Mouse (Mus musculus) hindbrain, embryonic 11.5 days (tissue): ENCODE results near the gene Abca7. TPM values are rescaled to one million over a fixed set of nuclear protein-coding genes. Genes with fewer than 3 reads are reported as not detected.
A peak's percentile ranks its signal among the peaks of the same experiment; 100 is the strongest.
"Not testable (repeated sequence)": the region's sequence is repeated elsewhere in the genome, so short reads cannot be mapped to it uniquely, and the experiment has no call there.

Experiments used
- ATAC-seq: fragments of 200-750 bp; cut with Nextera tagmentation; 2 replicates; pipeline ENCODE4 v1.8.0; 2017; ENCODE audit warnings: mild to moderate bottlenecking, moderate TSS enrichment, moderate library complexity; ENCODE audit not compliant: low FRiP score
- DNase-seq: peaks from one replicate; pipeline ENCODE4 v3.0.0-alpha.2; 2015; ENCODE audit warnings: low spot score
- H3K27ac ChIP-seq: fragments of 300-500 bp; sonication (generic); 2 replicates; pipeline ENCODE4 v1.5.1; 2014; ENCODE audit warnings: mild to moderate bottlenecking, low read depth, low read length
- H3K27me3 ChIP-seq: fragments of 300-500 bp; sonication (generic); 2 replicates; pipeline ENCODE4 v1.6.1; 2014; ENCODE audit warnings: mild to moderate bottlenecking, low read length, moderate library complexity, mixed read lengths; ENCODE audit not compliant: control insufficient read depth, insufficient read depth
- H3K36me3 ChIP-seq: fragments of 300-500 bp; sonication (generic); 2 replicates; pipeline ENCODE4 v1.6.1; 2014; ENCODE audit warnings: mild to moderate bottlenecking, low read length, moderate library complexity, mixed read lengths; ENCODE audit not compliant: control insufficient read depth, insufficient read depth
- H3K4me1 ChIP-seq: fragments of 300-500 bp; sonication (generic); replicated peaks from 2 replicates; pipeline ENCODE4 v1.6.1; 2014; ENCODE audit warnings: low read length, mixed read lengths; ENCODE audit not compliant: control insufficient read depth, insufficient read depth
- H3K4me2 ChIP-seq: fragments of 300-500 bp; sonication (generic); replicated peaks from 2 replicates; pipeline ENCODE4 v1.6.1; 2014; ENCODE audit warnings: mild to moderate bottlenecking, low read depth, low read length
- H3K4me3 ChIP-seq: fragments of 300-500 bp; sonication (generic); 2 replicates; pipeline ENCODE4 v1.5.1; 2014; ENCODE audit warnings: low read depth, low read length
- H3K9ac ChIP-seq: fragments of 300-500 bp; sonication (generic); 2 replicates; pipeline ENCODE4 v1.6.1; 2014; ENCODE audit warnings: low read depth, low read length
- H3K9me3 ChIP-seq: fragments of 300-500 bp; sonication (generic); 2 replicates; pipeline ENCODE4 v1.6.1; 2016; ENCODE audit warnings: low read length; ENCODE audit not compliant: control insufficient read depth
- WGBS: fragments of 180-500 bp; shearing (Covaris S2); extraction: QIAGEN DNeasy Blood & Tissue Kit; methylation state at CpG from one replicate; pipeline ENCODE4 v1.1.7; 2014; 5-methylcytosine and 5-hydroxymethylcytosine counted together
- polyA plus RNA-seq: library from polyadenylated mRNA; unstranded; fragments of >200 nt; fragmentation: Nextera tagmentation; extraction: Ambion mirVana; gene quantifications from 2 replicates; pipeline ENCODE4 v1.2.1, GENCODE M21; 2014

Gene Abca7
- polyA plus RNA-seq, 1 experiment from 2014 or later = 2.6 TPM

DNA sequence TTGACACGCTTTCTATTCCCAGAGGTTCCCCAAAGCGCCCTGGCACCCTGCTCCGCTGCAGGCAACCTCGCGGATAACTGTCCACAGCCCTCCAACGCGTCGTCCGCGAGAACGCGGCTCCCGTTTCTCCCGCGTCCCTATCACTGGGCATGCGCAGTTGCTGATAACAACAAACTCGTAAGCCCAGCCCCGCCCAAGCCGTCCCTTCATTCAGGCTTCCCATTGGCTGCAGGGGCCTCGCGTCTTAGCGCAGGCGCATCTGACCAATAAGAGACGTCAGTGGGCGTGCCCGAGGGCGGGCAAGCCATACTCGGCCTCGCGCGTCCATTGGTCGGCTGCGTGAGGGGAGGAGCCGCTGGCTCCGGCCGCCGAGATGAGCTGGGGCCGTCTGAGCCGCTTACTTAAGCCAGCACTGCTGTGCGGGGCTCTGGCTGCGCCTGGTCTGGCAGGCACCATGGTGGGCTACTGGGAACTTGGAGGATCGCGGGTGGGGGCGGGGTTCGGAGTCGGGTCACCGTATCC is 57.0 kb downstream of the Abca7 start:
- H3K36me3 ChIP-seq = peaks cover 3% of the 10 kb centered on the region; the same call in 1 of the 2 replicates
- 0% methylated on average over 47 of the region's 47 CpGs for whole genome bisulfite sequencing
- ATAC-seq (peak; percentile 96), DNase-seq (peak; percentile 100)
- peaks cover 5% of the 10 kb centered on the region for H3K4me1 ChIP-seq
- peak overlapping the region; percentile 93 for H3K9ac ChIP-seq
- no peaks in the 10 kb centered on the region for H3K27me3 ChIP-seq
- peak overlapping the region; percentile 89 for H3K4me3 ChIP-seq
- peak overlapping the region; percentile 98 for H3K27ac ChIP-seq
- no peaks in the 10 kb centered on the region for H3K9me3 ChIP-seq
- H3K4me2 ChIP-seq = peak overlapping the region; percentile 85

- WGBS = 3% methylated on average over 77 of the region's 77 CpGs
- H3K4me2 ChIP-seq = peak overlapping the region; percentile 85
- peaks cover 3% of the 10 kb centered on the region; the same call in 1 of the 2 replicates for H3K36me3 ChIP-seq
- H3K9ac ChIP-seq = peak overlapping the region; percentile 93
- no peaks in the 10 kb centered on the region for H3K9me3 ChIP-seq
- H3K27ac ChIP-seq = peak overlapping the region; percentile 98
- DNase-seq (peak; percentile 79), ATAC-seq (peak; percentile 69)
- H3K4me1 ChIP-seq = peaks cover 3% of the 10 kb centered on the region
- no peaks in the 10 kb centered on the region for H3K27me3 ChIP-seq
- H3K4me3 ChIP-seq = peak overlapping the region; percentile 89
These were observed 57.8 kb downstream of the Abca7 start for GRCm38 (mm10) chr10:80053831-80054815.

DNA sequence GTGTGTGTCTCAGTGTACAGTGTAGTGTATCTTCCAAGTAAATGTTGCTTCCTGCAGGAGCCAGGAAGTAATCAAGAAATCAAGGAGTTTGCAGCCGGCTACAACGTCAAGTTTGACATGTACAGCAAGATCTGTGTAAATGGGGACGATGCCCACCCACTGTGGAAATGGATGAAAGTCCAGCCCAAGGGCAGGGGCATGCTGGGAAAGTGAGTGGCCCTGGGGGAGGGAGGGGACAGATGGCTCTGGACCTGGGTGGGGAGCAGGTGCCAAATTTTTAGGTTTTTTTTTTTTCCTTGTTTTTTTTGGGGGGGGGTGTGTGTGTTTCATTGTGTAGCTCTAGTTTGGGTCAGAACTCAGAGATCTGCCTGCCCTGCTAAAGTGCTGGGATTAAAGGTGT is 58.6 kb downstream of the Abca7 start:
- H3K4me1 ChIP-seq = not testable (repeated sequence)

GRCm38 (mm10) chr10:80055364-80055763 is 59.1 kb downstream of the Abca7 start:
- H3K36me3 ChIP-seq = peaks cover 3% of the 10 kb centered on the region; the same call in 1 of the 2 replicates

More for the DNA sequence above, 58.6 kb downstream of the Abca7 start:
- H3K4me2 ChIP-seq = peak overlapping the region; percentile 85
- WGBS = 34% methylated on average over 3 of the region's 3 CpGs
- not testable (repeated sequence) for H3K9ac ChIP-seq, H3K27ac ChIP-seq, ATAC-seq, H3K9me3 ChIP-seq, DNase-seq, H3K27me3 ChIP-seq, H3K36me3 ChIP-seq
- peak overlapping the region; percentile 89 for H3K4me3 ChIP-seq

GRCm38 (mm10) chr10:80055891-80056290 is 59.6 kb downstream of the Abca7 start:
- H3K4me2 ChIP-seq = no peak overlapping the region
- H3K4me1 ChIP-seq = peaks cover 3% of the 10 kb centered on the region
- H3K4me3 ChIP-seq = no peak overlapping the region
- WGBS = 90% methylated on average over 9 of the region's 10 CpGs
- H3K27me3 ChIP-seq = no peaks in the 10 kb centered on the region
- no peak overlapping the region for H3K27ac ChIP-seq
- peaks cover 3% of the 10 kb centered on the region; the same call in 1 of the 2 replicates for H3K36me3 ChIP-seq
- ATAC-seq = no peak
- H3K9me3 ChIP-seq = no peaks in the 10 kb centered on the region
- no peak for DNase-seq
- no peak overlapping the region for H3K9ac ChIP-seq

More at GRCm38 (mm10) chr10:80055364-80055763, 59.1 kb downstream of the Abca7 start:
- peak overlapping the region; percentile 85 for H3K4me2 ChIP-seq
- ATAC-seq (no peak), DNase-seq (no peak)
- WGBS = 86% methylated on average over 5 of the region's 5 CpGs
- peak overlapping the region; percentile 23 for H3K9ac ChIP-seq
- H3K27ac ChIP-seq = no peak overlapping the region
- no peaks in the 10 kb centered on the region for H3K27me3 ChIP-seq
- no peaks in the 10 kb centered on the region for H3K9me3 ChIP-seq
- 0 out of 2 replicates have a peak overlapping the region, but pooled peaks have one; percentile 89 for H3K4me3 ChIP-seq
- H3K4me1 ChIP-seq = peaks cover 3% of the 10 kb centered on the region

DNA sequence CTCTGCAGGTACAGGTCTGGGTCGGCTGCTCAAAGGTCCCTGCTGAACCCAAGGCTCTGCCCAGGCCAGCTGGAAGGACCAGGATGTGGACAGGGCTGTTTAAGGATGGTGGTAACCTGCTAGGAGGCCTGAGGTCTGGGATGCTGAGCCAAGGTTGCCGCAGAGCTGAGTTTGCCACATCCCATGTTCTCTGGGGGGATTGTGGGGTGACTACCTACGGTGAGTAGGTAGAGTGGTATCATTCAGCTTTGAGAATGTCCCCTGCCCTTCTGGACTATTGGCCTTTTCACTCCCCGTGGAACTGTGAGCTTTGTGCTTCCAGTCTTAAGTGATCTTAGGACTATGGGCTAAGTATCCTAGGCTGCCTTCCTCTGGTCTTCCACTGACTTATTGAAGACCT is 60.2 kb downstream of the Abca7 start:
- peaks cover 3% of the 10 kb centered on the region for H3K4me1 ChIP-seq
- H3K36me3 ChIP-seq = peaks cover 3% of the 10 kb centered on the region; the same call in 1 of the 2 replicates
- H3K4me2 ChIP-seq = no peak overlapping the region
- 96% methylated on average over 4 of the region's 4 CpGs for WGBS
- no peak overlapping the region for H3K4me3 ChIP-seq
- H3K27me3 ChIP-seq = no peaks in the 10 kb centered on the region
- DNase-seq (no peak), ATAC-seq (no peak)
- H3K9me3 ChIP-seq = no peaks in the 10 kb centered on the region
- no peak overlapping the region for H3K9ac ChIP-seq
- H3K27ac ChIP-seq = no peak overlapping the region

- H3K9me3 ChIP-seq = no peaks in the 10 kb centered on the region
- H3K4me1 ChIP-seq = peaks cover 3% of the 10 kb centered on the region
- no peak for ATAC-seq
- H3K27ac ChIP-seq = no peak overlapping the region
- no peaks in the 10 kb centered on the region for H3K27me3 ChIP-seq
- H3K4me3 ChIP-seq = no peak overlapping the region
- H3K4me2 ChIP-seq = no peak overlapping the region
- no peak for DNase-seq
- H3K36me3 ChIP-seq = peaks cover 3% of the 10 kb centered on the region; the same call in 1 of the 2 replicates
- H3K9ac ChIP-seq = no peak overlapping the region
- WGBS = 91% methylated on average over 27 of the region's 27 CpGs
These were observed 60.8 kb downstream of the Abca7 start for GRCm38 (mm10) chr10:80056976-80057682.

DNA sequence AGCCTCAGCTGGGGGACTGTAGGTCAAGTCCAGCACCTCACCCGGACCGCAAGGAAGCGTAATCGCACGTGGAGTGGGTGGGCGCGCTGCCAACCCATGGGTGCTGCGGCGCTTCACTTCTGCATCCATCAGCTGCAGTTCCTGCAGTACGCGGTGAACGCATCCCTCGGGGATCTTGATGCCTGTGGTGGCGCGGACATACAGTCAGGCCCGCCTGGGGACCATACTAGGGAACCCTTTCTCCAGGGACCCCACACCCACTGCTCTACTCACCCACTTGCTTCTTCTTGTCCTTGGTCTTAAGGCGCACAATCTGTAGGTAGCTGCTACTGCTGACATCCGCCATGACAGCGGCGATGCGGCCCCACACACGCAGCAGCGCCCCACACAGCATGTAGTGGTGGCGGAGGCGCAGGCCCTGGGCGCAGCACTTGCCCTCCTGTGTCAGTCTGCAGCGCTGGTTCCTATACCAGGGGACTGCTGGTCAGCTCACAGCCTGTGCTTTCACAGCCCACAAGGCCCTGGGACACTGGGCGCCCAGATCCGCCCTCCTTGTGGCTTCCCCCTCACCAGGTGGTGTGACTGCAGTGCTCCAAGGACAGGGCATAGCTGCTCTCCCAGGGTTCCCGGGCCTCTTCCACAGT is 61.5 kb downstream of the Abca7 start:
- no peak overlapping the region for H3K27ac ChIP-seq
- H3K9me3 ChIP-seq = no peaks in the 10 kb centered on the region
- no peaks in the 10 kb centered on the region for H3K27me3 ChIP-seq
- no peak overlapping the region for H3K9ac ChIP-seq
- ATAC-seq = no peak
- H3K4me3 ChIP-seq = no peak overlapping the region
- H3K4me2 ChIP-seq = no peak overlapping the region
- WGBS = 86% methylated on average over 30 of the region's 30 CpGs
- peaks cover 3% of the 10 kb centered on the region; the same call in 1 of the 2 replicates for H3K36me3 ChIP-seq
- DNase-seq = no peak
- peaks cover 3% of the 10 kb centered on the region for H3K4me1 ChIP-seq
